Mouse (Mus musculus) testis, postnatal 14 days (tissue): Measurements from ENCODE around the gene D430041D05Rik.
A peak's percentile ranks its signal among the peaks of the same experiment; 100 is the strongest.

Source experiments
- DNase-seq: peaks from one replicate; pipeline ENCODE4 v3.0.0; 2021; ENCODE audit warnings: low spot score

The D430041D05Rik gene

DNA sequence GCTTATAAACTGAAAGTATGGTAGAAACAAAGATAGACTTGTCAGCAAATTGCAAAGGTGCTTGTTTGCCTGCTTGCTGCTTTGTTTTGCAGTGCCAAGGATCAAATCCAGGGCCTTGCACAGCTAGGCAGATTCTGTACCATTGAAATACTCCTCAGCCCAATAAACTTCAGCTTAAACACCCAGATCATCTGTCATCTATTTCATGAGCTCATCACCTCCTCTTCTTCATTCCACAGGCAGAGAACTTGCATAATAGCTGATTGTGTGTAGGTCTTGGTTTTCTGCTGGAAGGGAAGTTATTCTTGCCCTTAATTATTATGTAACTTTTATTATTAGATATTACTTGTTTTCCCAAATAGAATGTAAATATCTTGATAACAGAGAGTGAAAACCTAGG, 73.2 kb downstream of the D430041D05Rik start:
- DNase-seq, result no peak

DNA sequence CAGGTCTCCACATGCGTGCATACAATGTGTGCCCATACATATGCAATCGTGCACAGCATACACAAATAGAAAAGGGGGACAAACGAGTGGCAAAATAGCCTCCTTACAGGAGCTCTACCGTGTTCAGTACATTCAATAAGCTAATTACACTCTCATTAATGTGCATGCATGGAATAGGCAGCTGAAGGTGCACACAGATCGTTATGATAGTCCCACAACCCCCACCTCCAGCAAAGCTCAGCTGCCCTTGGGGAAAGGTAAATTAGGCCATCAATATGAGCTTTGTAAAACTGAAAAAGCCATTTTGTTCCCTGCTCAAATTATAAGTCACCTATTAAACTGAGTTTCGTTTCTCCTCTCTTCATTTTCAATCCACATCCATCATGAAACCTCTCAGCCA, 75.0 kb downstream of the D430041D05Rik start:
- no peak for DNase-seq

DNA sequence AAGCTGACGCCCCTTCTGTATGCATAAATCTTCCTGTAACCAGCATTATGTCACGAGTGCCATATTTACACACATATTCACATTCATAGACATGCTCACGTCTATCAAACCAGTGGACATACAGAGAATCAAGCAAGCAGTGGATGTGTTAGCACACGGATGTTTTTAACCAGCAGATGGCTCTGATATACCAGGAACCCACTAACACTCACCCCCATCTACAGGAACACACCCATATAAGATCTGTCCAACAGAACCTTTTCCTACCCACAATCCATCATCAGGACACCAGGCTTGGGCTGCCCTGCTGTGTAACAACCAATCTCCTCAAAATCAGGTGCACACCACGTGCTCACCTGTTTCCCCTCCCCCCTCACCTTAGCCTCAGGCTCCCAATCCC, 76.9 kb downstream of the D430041D05Rik start:
- DNase-seq, result no peak

GRCm38 (mm10) chr2:104332707-104333106, 78.1 kb downstream of the D430041D05Rik start:
- no peak for DNase-seq

DNA sequence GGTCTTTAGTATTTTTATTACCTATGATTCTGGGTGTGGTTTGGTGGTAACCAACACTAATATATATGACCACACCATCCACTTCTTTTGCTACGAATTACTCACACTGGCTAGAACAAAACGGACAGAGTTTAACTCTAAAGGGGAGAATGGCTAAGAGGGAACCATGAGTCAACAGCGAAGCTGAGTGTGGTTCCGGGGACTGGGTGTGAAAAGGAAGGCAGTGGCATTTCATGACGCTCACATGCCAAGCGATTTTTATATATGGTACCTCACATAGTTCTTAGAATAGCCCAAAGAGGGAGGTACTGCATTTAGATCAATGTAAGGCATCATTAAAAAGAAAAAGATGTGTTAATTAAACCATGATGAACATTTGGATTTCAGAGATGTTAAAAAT, 79.6 kb downstream of the D430041D05Rik start:
- no peak for DNase-seq

DNA sequence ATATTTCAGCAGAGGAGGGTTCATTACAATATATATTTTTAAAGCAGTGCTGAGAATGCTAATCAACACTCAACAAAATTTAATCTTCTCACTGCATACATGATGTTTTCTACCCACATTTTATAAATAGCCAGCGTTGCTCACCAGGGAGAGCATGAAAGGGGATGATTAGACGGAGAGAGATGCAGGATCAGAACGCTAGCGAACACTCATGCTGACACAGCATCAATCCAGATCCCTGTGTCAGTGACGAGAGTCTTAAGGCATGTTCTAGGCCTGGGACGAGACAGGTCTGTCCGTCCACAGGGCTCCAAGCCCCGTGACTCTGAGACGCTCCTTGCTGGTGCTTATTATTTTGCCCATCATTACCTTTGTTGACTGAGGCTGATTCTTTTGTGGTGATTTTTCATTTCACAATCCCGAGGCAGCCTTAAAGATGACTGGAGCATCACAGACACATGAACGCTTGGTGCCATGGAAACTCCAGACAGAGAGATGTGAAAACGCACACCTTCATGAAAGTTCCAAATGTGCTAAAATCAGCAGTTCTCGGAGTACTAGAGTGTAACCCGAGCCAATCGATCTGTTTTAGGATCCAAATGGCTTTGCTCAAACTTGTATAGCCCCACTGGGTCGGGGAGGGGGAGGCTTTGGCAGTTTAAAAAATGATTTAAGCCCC, 83.6 kb downstream of the D430041D05Rik start:
- no peak for DNase-seq

- no peak for DNase-seq
Observed at GRCm38 (mm10) chr2:104323773-104324172, 87.0 kb downstream of the D430041D05Rik start.

- DNase-seq, result no peak
Observed at GRCm38 (mm10) chr2:104323351-104323750, 87.5 kb downstream of the D430041D05Rik start.

DNA sequence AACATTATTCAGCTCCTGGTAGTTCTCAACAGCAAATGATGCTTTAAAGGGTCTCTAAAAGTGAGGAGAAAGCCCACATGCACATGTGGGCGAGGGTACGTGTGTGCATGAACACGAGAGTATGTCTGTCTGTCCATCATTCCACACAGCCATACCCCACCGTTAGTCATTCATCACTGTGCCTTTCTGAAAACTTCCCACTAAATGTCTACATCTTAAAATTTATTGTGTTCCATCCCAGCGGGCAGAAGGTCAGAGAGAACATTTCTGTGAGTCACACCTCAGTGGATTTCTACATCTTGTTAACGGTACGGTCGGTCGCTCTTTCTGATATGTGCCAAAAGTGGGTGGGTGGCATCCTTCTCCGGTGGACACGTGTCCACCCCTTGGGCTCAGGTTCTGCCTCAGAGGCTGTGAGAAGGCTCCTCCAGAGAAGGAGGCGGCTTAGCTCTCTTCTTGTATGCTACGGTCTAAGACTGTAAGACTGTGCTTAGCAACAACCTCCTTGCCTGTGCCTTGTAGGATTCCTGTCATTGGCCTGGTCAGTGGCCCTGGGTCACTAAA, 90.7 kb downstream of the D430041D05Rik start:
- DNase-seq, result no peak

GRCm38 (mm10) chr2:104319443-104319842, 91.4 kb downstream of the D430041D05Rik start:
- DNase-seq, result no peak

- DNase-seq, result no peak
Observed at GRCm38 (mm10) chr2:104318881-104319280, 91.9 kb downstream of the D430041D05Rik start.

DNA sequence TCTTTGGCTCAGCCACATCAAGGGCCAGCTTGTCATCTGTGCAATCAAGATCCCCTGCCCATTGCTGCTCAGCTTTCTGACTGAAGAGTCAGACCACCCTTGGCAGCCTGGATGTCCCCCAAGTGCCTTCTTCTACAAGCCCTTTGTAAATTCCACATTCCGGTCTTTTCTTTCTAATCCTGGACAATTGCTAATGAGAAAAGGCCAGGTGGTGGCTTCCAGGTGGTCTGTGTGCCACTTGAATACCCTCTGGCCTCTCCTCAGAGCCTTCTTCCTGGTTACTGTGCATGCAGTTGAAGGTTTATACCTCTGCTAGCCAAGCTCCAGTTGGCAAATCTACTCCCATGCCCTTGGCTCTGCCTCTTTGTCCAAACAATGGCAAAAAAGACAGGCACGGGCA, 92.6 kb downstream of the D430041D05Rik start:
- DNase-seq, result no peak

GRCm38 (mm10) chr2:104317631-104318030, 93.2 kb downstream of the D430041D05Rik start:
- no peak for DNase-seq

- DNase-seq, result no peak
Observed at GRCm38 (mm10) chr2:104316483-104316882, 94.3 kb downstream of the D430041D05Rik start.

DNA sequence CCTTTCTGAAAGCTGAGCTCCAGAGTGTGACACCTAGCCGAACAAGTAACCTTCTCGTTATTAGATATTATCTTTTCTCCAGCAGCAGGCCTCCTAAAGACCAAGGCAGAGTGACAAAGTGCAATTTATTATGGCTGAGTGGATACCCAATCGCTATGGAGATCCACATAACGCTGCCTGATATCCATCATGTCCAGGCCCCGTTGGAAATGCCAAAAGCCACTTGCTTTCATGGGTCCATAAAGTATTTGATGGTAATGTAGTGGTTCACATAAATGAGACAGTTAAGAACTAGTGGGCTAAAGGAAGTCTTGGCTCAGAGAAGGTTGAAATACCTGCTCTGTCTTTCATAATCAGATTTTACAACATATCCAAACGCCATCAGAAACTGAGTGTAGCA, 97.6 kb downstream of the D430041D05Rik start:
- no peak for DNase-seq

GRCm38 (mm10) chr2:104307102-104307501, 103.7 kb downstream of the D430041D05Rik start:
- DNase-seq, result no peak

- no peak for DNase-seq
Observed at GRCm38 (mm10) chr2:104305722-104306121, 105.1 kb downstream of the D430041D05Rik start.

DNA sequence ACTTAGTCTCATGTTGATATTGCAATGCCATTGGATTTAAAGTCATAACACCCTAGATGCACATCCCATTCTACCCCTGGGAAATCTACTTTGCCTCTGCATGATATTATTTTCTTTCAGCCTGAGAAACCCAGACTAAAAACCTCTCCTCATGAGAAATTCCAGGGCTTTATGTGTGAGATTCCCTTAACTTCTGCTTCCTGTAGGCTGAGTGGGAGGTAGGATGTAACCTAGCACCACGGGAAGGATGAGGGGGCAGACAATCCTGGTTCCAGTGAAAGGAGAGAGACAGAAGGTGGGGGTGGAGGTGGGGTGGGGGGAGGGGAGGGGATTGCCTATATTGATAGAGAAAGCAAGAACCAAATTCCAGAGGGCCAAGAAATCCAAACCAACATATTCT, 110.9 kb downstream of the D430041D05Rik start:
- DNase-seq, result no peak

GRCm38 (mm10) chr2:104299160-104299559, 111.7 kb downstream of the D430041D05Rik start:
- peak; percentile 27 for DNase-seq

- no peak for DNase-seq
Observed at GRCm38 (mm10) chr2:104286821-104287220, 124.0 kb downstream of the D430041D05Rik start.

DNA sequence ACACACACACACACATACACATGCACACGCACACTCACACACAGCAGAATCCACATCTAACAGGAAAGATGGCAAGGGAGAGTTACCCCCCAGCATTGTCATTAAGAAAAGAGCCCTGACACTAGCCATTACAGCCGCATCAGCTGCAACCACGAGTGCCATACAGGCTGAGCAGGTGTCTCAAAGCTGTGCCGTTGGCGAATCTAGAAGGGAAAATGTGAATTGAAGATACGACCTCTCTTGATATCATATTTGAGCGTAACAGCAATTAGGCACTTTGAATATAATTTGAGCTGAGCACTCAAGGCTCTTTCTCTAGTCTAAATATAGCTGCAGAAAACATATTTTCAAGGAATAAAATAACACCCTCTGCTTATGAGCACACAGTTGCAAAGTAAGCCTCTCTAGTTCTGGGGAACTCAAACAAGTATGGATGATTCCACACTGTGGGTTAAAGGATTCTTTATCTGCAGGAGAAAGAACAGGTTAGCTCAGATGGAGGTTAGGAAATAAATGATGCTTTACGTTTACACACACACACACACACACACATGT, 127.3 kb downstream of the D430041D05Rik start:
- no peak for DNase-seq

DNA sequence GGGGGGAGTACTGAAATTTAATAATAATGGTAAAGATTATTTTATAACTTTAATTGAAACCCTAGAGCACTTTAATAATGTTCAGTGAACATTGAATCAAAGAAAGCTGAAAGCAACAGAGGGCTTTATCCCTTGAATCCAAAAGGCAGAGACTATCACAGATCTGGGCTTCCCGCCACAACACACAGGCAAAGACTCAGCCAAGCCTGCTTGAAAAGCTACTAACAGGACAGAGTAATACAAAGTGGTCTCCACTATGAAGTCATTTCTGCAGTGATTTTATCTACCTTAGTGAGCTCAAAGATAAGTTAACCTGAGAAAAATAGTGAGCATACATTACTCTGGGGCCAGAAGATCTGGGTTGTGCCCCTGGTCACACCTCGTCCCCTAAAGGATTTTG, 128.0 kb downstream of the D430041D05Rik start:
- no peak for DNase-seq

DNA sequence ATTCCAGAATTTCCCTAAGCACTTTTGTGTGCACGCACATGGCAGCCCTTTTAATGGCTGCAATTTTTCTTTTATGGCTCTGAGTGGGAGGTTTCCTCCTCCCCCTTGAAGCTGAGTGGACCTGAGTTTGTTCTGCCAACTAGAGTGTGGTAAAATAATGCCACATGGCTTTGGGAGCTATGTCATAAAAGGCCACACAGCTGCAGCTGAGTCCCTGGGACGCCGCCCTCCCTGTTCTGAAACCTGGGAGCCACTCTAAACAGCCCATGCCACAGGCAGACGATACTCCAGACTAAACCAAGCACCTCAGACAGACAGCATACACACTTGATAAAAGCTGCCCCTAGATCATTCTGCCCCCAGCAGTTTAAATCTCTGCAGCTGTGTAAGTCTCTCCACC, 143.8 kb downstream of the D430041D05Rik start:
- no peak for DNase-seq

DNA sequence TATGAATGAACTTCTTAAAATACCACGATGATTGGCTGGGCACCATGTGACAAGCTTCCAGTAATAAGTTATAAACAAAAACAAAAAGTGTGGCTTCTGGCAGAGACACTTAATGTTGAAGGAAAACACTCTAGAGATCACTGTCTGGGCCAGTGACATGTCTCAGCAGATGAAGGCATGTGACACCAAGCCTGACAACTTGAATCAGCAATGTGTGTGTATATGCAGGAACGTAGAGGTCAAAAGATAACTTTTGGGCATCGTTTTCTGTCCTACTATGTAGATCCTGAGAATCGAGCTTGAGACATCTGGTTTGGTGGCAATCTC, 149.1 kb downstream of the D430041D05Rik start:
- no peak for DNase-seq
